Mouse (Mus musculus): Measurements from ENCODE around the gene Fshr.

- TF ChIP-seq NRF1 (IDR thresholded peaks at IDR 0.05; ENCODE audit: insufficient read depth, low read depth, low read length, poor library complexity, severe bottlenecking) (no peak), MAFK (IDR thresholded peaks at IDR 0.05; ENCODE audit: borderline replicate concordance, low read depth, low read length) (no peak), CHD1 (IDR thresholded peaks at IDR 0.05; ENCODE audit: low read depth, low read length) (no peak), CTCF (IDR thresholded peaks at IDR 0.05 in 2 of 3, conservative IDR thresholded peaks at IDR 0.05 in 1 of 3; ENCODE audit: control insufficient read depth in 1 of 3, insufficient read depth in 1 of 3, low read depth in 2 of 3, low read length in 3 of 3, poor library complexity in 1 of 3, severe bottlenecking in 1 of 3) (no peak), USF1 (IDR thresholded peaks at IDR 0.05; ENCODE audit: low read depth, low read length) (no peak), POLR2A (IDR thresholded peaks at IDR 0.05; ENCODE audit: control insufficient read depth in 1 of 2, insufficient read depth in 1 of 2, low read depth in 1 of 2, low read length in 2 of 2, poor library complexity in 1 of 2) (no peak), MYB (IDR thresholded peaks at IDR 0.05; ENCODE audit: low read depth, low read length) (no peak), MAX (IDR thresholded peaks at IDR 0.05; ENCODE audit: low read length) (no peak), SMC3 (IDR thresholded peaks at IDR 0.05; ENCODE audit: low read depth, low read length) (no peak), ETS1 (IDR thresholded peaks at IDR 0.05; ENCODE audit: low read depth, low read length) (no peak), RAD21 (IDR thresholded peaks at IDR 0.05; ENCODE audit: low read depth, low read length) (no peak), TCF12 (IDR thresholded peaks at IDR 0.05; ENCODE audit: low read depth, low read length) (no peak), CHD2 (IDR thresholded peaks at IDR 0.05; ENCODE audit: low read length) (no peak), EP300 (IDR thresholded peaks at IDR 0.05; ENCODE audit: low read depth in 1 of 2, low read length in 2 of 2) (no peak)
These were observed 1.7 kb upstream of the Fshr start for GRCm38 (mm10) chr17:89202181-89202580.

Data from MEL (cell line).